10 mouse cellular contexts compared by ENCODE assay signal in genomic region chr3:141831135-141831534, GRCm38 (mm10).
DNase-seq lines count a peak whose midpoint lies in the region; ATAC-seq lines count a peak whose summit lies in the region.
"Had no signal": no experiment of that assay in that cellular context is flagged by ENCODE, and none has a peak within 500 bp of the region (broad histone marks: within the 10 kb centered on the region; RNA-seq: fewer than 3 reads in every experiment).

No protein-coding gene starts in this region.

- DNase-seq in gastrocnemius, postnatal 14 days, result peak; percentile 18
- no peak for DNase-seq in gastrocnemius, postnatal 25 days
- DNase-seq in Muller cell, postnatal 12 days (ENCODE audit: inconsistent ontology term), result peak; percentile 76
- peak; percentile 74 for DNase-seq in embryo, embryonic 10 days (ENCODE audit: low spot score)
- DNase-seq in hindbrain, embryonic 14.5 days (ENCODE audit: low spot score), result peak; percentile 84
- peak; percentile 34 to 76 for DNase-seq in layer of hippocampus, postnatal 25 days (ENCODE audit: extremely low spot score in 1 of 2, low spot score in 1 of 2)
- DNase-seq in midbrain, embryonic 11.5 days (ENCODE audit: low spot score, missing footprints), result peak; percentile 90
- DNase-seq in c-Kit-positive CD71-positive TER-119-positive erythroid progenitor cells, embryonic 14.5 days (ENCODE audit: low spot score), result no peak

- H3K27me3 ChIP-seq in hindbrain, embryonic 14.5 days (ENCODE audit: control insufficient read depth, insufficient read depth, low read length), result no peaks in the 10 kb centered on the region
- H3K27me3 ChIP-seq in midbrain, embryonic 11.5 days (ENCODE audit: control insufficient read depth, insufficient read depth, low read length), result no peaks in the 10 kb centered on the region
- H3K27me3 ChIP-seq: limb, embryonic 12.5 days; stomach, embryonic 15.5 days had no signal

- WGBS in hindbrain, embryonic 14.5 days, result 21% methylated on average over 3 of the region's 3 CpGs
- 23% methylated on average over 3 of the region's 3 CpGs for WGBS in midbrain, embryonic 11.5 days

- no peak overlapping the region for H3K4me2 ChIP-seq in hindbrain, embryonic 14.5 days (replicated peaks)
- no peak overlapping the region for H3K4me2 ChIP-seq in midbrain, embryonic 11.5 days
- H3K4me2 ChIP-seq: limb, embryonic 12.5 days; stomach, embryonic 15.5 days had no signal

- H3K4me3 ChIP-seq in hindbrain, embryonic 14.5 days (replicated peaks; ENCODE audit: low read length), result no peak overlapping the region
- H3K4me3 ChIP-seq in midbrain, embryonic 11.5 days (ENCODE audit: low read depth, low read length), result no peak overlapping the region
- H3K4me3 ChIP-seq: limb, embryonic 12.5 days; stomach, embryonic 15.5 days had no signal

- H3K9me3 ChIP-seq in hindbrain, embryonic 14.5 days (ENCODE audit: control insufficient read depth, low read length), result no peaks in the 10 kb centered on the region
- no peaks in the 10 kb centered on the region for H3K9me3 ChIP-seq in midbrain, embryonic 11.5 days (ENCODE audit: control insufficient read depth, low read length)
- H3K9me3 ChIP-seq: limb, embryonic 12.5 days; stomach, embryonic 15.5 days had no signal

- no peak overlapping the region for H3K9ac ChIP-seq in hindbrain, embryonic 14.5 days
- no peak overlapping the region for H3K9ac ChIP-seq in midbrain, embryonic 11.5 days (ENCODE audit: low read length)
- H3K9ac ChIP-seq: limb, embryonic 12.5 days; stomach, embryonic 15.5 days had no signal

- no peak overlapping the region for H3K27ac ChIP-seq in hindbrain, embryonic 14.5 days
- no peak overlapping the region for H3K27ac ChIP-seq in midbrain, embryonic 11.5 days (ENCODE audit: low read depth, low read length)
- H3K27ac ChIP-seq: limb, embryonic 12.5 days; stomach, embryonic 15.5 days had no signal

- ATAC-seq in hindbrain, embryonic 14.5 days (ENCODE audit: low FRiP score), result peak; percentile 70; the same call in 1 of the 2 replicates
- peak; percentile 86 for ATAC-seq in midbrain, embryonic 11.5 days (ENCODE audit: low FRiP score)

- no peaks in the 10 kb centered on the region for H3K4me1 ChIP-seq in hindbrain, embryonic 14.5 days (replicated peaks; ENCODE audit: control insufficient read depth, insufficient read depth, low read length)
- no peaks in the 10 kb centered on the region for H3K4me1 ChIP-seq in midbrain, embryonic 11.5 days (ENCODE audit: control insufficient read depth, insufficient read depth, low read length)
- H3K4me1 ChIP-seq: limb, embryonic 12.5 days; stomach, embryonic 15.5 days had no signal

- intact Hi-C loops in gastrocnemius, postnatal 14 days (cut with DNase I; ENCODE audit: low total_unique reads), result no loop called here

- H3K36me3 ChIP-seq in hindbrain, embryonic 14.5 days (replicated peaks; ENCODE audit: control insufficient read depth, insufficient read depth), result peaks cover 6% of the 10 kb centered on the region; the same call in 1 of the 2 replicates
- no peaks in the 10 kb centered on the region for H3K36me3 ChIP-seq in midbrain, embryonic 11.5 days (ENCODE audit: control insufficient read depth, insufficient read depth, low read length)
- H3K36me3 ChIP-seq: stomach, embryonic 15.5 days had no signal

Comparison
In these comparisons a context has a peak if more than half of its experiments do, and no peak if none do; other contexts are left out.
1. DNase-seq: peak in gastrocnemius, postnatal 14 days (single experiment), Muller cell, postnatal 12 days (single experiment), embryo, embryonic 10 days (single experiment), hindbrain, embryonic 14.5 days (single experiment), layer of hippocampus, postnatal 25 days (2 of 2) and midbrain, embryonic 11.5 days (single experiment); none in gastrocnemius, postnatal 25 days (single experiment) and c-Kit-positive CD71-positive TER-119-positive erythroid progenitor cells, embryonic 14.5 days (single experiment).